Mouse (Mus musculus) liver, embryonic 12.5 days (tissue): Measurements from ENCODE around the gene Polk. TPM values are rescaled to one million over a fixed set of nuclear protein-coding genes. Genes with fewer than 3 reads are reported as not detected.
A peak's percentile ranks its signal among the peaks of the same experiment; 100 is the strongest.

Source experiments
- ATAC-seq: fragments of 200-750 bp; cut with Nextera tagmentation; 2 replicates; pipeline ENCODE4 v1.8.0; 2017; ENCODE audit warnings: moderate number of reproducible peaks, mild to moderate bottlenecking, moderate library complexity
- H3K27ac ChIP-seq: fragments of 300-500 bp; sonication (generic); 2 replicates; pipeline ENCODE4 v1.5.1; 2016; ENCODE audit warnings: mild to moderate bottlenecking
- H3K27me3 ChIP-seq: fragments of 300-500 bp; sonication (generic); replicated peaks from 2 replicates; pipeline ENCODE4 v1.6.1; 2016; ENCODE audit warnings: mild to moderate bottlenecking, moderate library complexity
- H3K36me3 ChIP-seq: fragments of 300-500 bp; sonication (generic); 2 replicates; pipeline ENCODE4 v1.6.1; 2016; ENCODE audit warnings: mild to moderate bottlenecking, moderate library complexity
- H3K4me1 ChIP-seq: fragments of 300-500 bp; sonication (generic); 2 replicates; pipeline ENCODE4 v1.6.1; 2016
- H3K4me2 ChIP-seq: fragments of 300-500 bp; sonication (generic); 2 replicates; pipeline ENCODE4 v1.6.1; 2016; ENCODE audit warnings: mild to moderate bottlenecking, moderate library complexity
- H3K4me3 ChIP-seq: fragments of 300-500 bp; sonication (generic); 2 replicates; pipeline ENCODE4 v1.5.1; 2016; ENCODE audit warnings: mild to moderate bottlenecking, moderate library complexity
- H3K9ac ChIP-seq: fragments of 300-500 bp; sonication (generic); 2 replicates; pipeline ENCODE4 v1.6.1; 2016; ENCODE audit warnings: mild to moderate bottlenecking, moderate library complexity
- H3K9me3 ChIP-seq: fragments of 300-500 bp; sonication (generic); replicated peaks from 2 replicates; pipeline ENCODE4 v1.6.1; 2016; ENCODE audit warnings: mild to moderate bottlenecking, moderate library complexity
- WGBS: fragments of 180-500 bp; shearing (Covaris S2); methylation state at CpG from one replicate; pipeline ENCODE4 v1.1.7; 2016; ENCODE audit not compliant: insufficient replicate concordance; 5-methylcytosine and 5-hydroxymethylcytosine counted together
- polyA plus RNA-seq: library from polyadenylated mRNA; unstranded; fragments of >200 nt; fragmentation: Nextera tagmentation; extraction: Ambion mirVana; gene quantifications from 2 replicates; pipeline ENCODE4 v1.2.1, GENCODE M21; 2016

Gene Polk
- polyA plus RNA-seq, 1 experiment from 2014 or later, result 6.2 TPM

DNA sequence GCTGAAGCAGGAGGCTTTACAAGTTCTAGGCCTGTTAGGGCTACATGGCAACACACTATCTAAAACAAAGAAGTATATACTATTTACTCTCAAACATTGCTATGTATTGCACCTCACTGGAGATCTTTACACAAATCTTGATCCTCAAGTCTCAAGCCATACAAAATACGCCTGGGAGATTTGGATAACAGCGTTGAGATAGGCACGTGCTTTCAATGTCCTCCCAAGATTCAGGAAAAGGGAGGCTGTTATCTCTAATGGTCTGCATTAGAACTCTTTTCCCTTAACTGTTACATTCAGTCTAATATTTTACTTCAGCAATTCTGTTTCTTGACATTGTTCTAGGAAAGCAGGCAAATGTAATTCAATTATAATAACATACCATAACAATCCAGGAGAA is 15.4 kb downstream of the Polk start:
- Histone ChIP-seq H3K4me1 (peaks cover 16% of the 10 kb centered on the region), H3K36me3 (peaks cover 10% of the 10 kb centered on the region), H3K27me3 (no peaks in the 10 kb centered on the region), H3K4me3 (no peak overlapping the region), H3K9ac (no peak overlapping the region), H3K9me3 (no peaks in the 10 kb centered on the region), H3K27ac (no peak overlapping the region), H3K4me2 (no peak overlapping the region)
- 33% methylated on average over 3 of the region's 3 CpGs for WGBS
- ATAC-seq, result no peak

GRCm38 (mm10) chr13:96521294-96521693 is 21.1 kb downstream of the Polk start:
- no peak for ATAC-seq
- Histone ChIP-seq H3K9ac (no peak overlapping the region), H3K4me2 (no peak overlapping the region), H3K27ac (no peak overlapping the region), H3K36me3 (peaks cover 6% of the 10 kb centered on the region), H3K9me3 (no peaks in the 10 kb centered on the region), H3K4me3 (no peak overlapping the region), H3K4me1 (no peaks in the 10 kb centered on the region), H3K27me3 (no peaks in the 10 kb centered on the region)
- 66% methylated on average over 3 of the region's 3 CpGs for WGBS

DNA sequence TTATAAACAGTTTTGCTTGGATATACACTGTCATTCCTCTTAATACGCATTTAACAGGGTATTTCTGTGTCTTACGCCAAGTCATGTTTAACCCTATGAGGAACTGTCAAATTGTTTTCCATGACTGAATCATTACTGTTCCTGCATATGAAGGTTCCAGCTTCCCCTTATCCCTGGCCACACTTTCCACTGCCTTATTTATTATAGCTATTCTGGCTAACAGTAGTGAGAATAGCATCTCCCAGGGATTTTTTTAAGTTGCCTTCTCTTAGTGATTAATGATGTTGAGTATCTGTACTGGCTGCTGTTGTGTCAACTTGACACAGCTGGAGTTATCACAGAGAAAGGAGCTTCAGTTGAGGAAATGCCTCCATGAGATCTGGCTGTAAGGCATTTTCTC is 25.0 kb downstream of the Polk start:
- no peaks in the 10 kb centered on the region for H3K27me3 ChIP-seq
- WGBS, result 90% methylated on average over 2 of the region's 2 CpGs
- H3K4me1 ChIP-seq, result no peaks in the 10 kb centered on the region
- no peak overlapping the region for H3K27ac ChIP-seq
- no peaks in the 10 kb centered on the region for H3K9me3 ChIP-seq
- no peak overlapping the region for H3K4me3 ChIP-seq
- H3K36me3 ChIP-seq, result peaks cover 14% of the 10 kb centered on the region
- no peak for ATAC-seq
- no peak overlapping the region for H3K4me2 ChIP-seq
- H3K9ac ChIP-seq, result no peak overlapping the region

GRCm38 (mm10) chr13:96516249-96516648 is 26.1 kb downstream of the Polk start:
- Histone ChIP-seq H3K9me3 (no peaks in the 10 kb centered on the region), H3K36me3 (peaks cover 14% of the 10 kb centered on the region), H3K4me1 (peaks cover 10% of the 10 kb centered on the region), H3K27ac (no peak overlapping the region), H3K4me3 (no peak overlapping the region), H3K9ac (no peak overlapping the region), H3K4me2 (no peak overlapping the region), H3K27me3 (no peaks in the 10 kb centered on the region)
- WGBS, result 90% methylated on average over 9 of the region's 9 CpGs
- ATAC-seq, result no peak

GRCm38 (mm10) chr13:96514154-96514942 is 28.0 kb downstream of the Polk start:
- no peak overlapping the region for H3K9ac ChIP-seq
- 0 out of 2 replicates have a peak, but pooled peaks have one; percentile 21 for ATAC-seq
- WGBS, result 78% methylated on average over 5 of the region's 5 CpGs
- peaks cover 14% of the 10 kb centered on the region for H3K36me3 ChIP-seq
- no peak overlapping the region for H3K4me2 ChIP-seq
- no peaks in the 10 kb centered on the region for H3K9me3 ChIP-seq
- H3K4me1 ChIP-seq, result peaks cover 23% of the 10 kb centered on the region
- no peak overlapping the region for H3K27ac ChIP-seq
- H3K4me3 ChIP-seq, result no peak overlapping the region
- H3K27me3 ChIP-seq, result no peaks in the 10 kb centered on the region

GRCm38 (mm10) chr13:96511893-96512292 is 30.5 kb downstream of the Polk start:
- H3K27me3 ChIP-seq, result no peaks in the 10 kb centered on the region
- H3K4me3 ChIP-seq, result no peak overlapping the region
- no peak overlapping the region for H3K9ac ChIP-seq
- H3K36me3 ChIP-seq, result peaks cover 10% of the 10 kb centered on the region
- H3K27ac ChIP-seq, result no peak overlapping the region
- H3K9me3 ChIP-seq, result no peaks in the 10 kb centered on the region
- no peak for ATAC-seq
- peaks cover 23% of the 10 kb centered on the region for H3K4me1 ChIP-seq
- WGBS, result 47% methylated on average over 5 of the region's 5 CpGs
- H3K4me2 ChIP-seq, result no peak overlapping the region

DNA sequence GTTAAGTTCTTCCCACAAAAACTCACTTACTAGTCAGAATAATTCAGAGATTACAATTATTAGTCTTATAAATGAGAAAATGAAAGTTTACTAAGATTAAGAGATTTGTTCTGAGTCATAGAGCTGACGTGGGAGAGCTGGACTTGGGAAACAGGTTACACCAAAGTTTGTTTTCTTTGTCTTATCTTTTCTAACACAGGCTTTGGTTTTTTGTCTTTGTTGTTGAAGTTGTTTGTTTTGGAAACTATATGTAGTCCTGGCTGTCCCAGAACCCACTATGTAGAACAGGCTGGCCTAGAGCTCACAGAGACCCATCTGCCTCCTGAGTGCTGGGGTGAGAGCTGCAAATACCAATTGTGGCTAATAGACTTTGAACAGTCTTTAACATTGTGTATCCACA is 31.1 kb downstream of the Polk start:
- peaks cover 23% of the 10 kb centered on the region for H3K4me1 ChIP-seq

GRCm38 (mm10) chr13:96510635-96511034 is 31.7 kb downstream of the Polk start:
- H3K4me1 ChIP-seq, result peaks cover 23% of the 10 kb centered on the region
- WGBS, result 31% methylated on average over 13 of the region's 13 CpGs
- H3K4me2 ChIP-seq, result peak overlapping the region; percentile 28
- ATAC-seq, result peak; percentile 35; the same call in 1 of the 2 replicates
- H3K9me3 ChIP-seq, result no peaks in the 10 kb centered on the region
- H3K4me3 ChIP-seq, result no peak overlapping the region
- no peak overlapping the region for H3K9ac ChIP-seq
- peak overlapping the region; percentile 16; the same call in 1 of the 2 replicates for H3K27ac ChIP-seq
- no peaks in the 10 kb centered on the region for H3K27me3 ChIP-seq
- H3K36me3 ChIP-seq, result peaks cover 9% of the 10 kb centered on the region; the same call in 1 of the 2 replicates

More for the DNA sequence above, 31.1 kb downstream of the Polk start:
- no peak overlapping the region for H3K4me3 ChIP-seq
- 50% methylated on average over 1 of the region's 1 CpGs for WGBS
- H3K9ac ChIP-seq, result no peak overlapping the region
- no peak overlapping the region for H3K27ac ChIP-seq
- peaks cover 13% of the 10 kb centered on the region for H3K36me3 ChIP-seq
- H3K9me3 ChIP-seq, result no peaks in the 10 kb centered on the region
- ATAC-seq, result no peak
- 0 out of 2 replicates have a peak overlapping the region, but pooled peaks have one; percentile 28 for H3K4me2 ChIP-seq
- H3K27me3 ChIP-seq, result no peaks in the 10 kb centered on the region

- 86% methylated on average over 4 of the region's 4 CpGs for WGBS
- Histone ChIP-seq H3K27ac (no peak overlapping the region), H3K27me3 (no peaks in the 10 kb centered on the region), H3K4me1 (peaks cover 23% of the 10 kb centered on the region), H3K4me2 (no peak overlapping the region), H3K4me3 (no peak overlapping the region), H3K36me3 (peaks cover 9% of the 10 kb centered on the region; the same call in 1 of the 2 replicates), H3K9me3 (no peaks in the 10 kb centered on the region), H3K9ac (no peak overlapping the region)
- ATAC-seq, result no peak
Measured at GRCm38 (mm10) chr13:96507541-96507940, 34.8 kb downstream of the Polk start.

- Histone ChIP-seq H3K36me3 (peaks cover 9% of the 10 kb centered on the region; the same call in 1 of the 2 replicates), H3K9me3 (no peaks in the 10 kb centered on the region), H3K4me1 (peaks cover 14% of the 10 kb centered on the region), H3K4me2 (no peak overlapping the region), H3K4me3 (no peak overlapping the region), H3K9ac (no peak overlapping the region), H3K27ac (no peak overlapping the region), H3K27me3 (no peaks in the 10 kb centered on the region)
- no peak for ATAC-seq
- 43% methylated on average over 6 of the region's 6 CpGs for WGBS
Measured at GRCm38 (mm10) chr13:96506313-96506712, 36.1 kb downstream of the Polk start.

GRCm38 (mm10) chr13:96505661-96506060 is 36.7 kb downstream of the Polk start:
- peaks cover 12% of the 10 kb centered on the region for H3K36me3 ChIP-seq
- peaks cover 9% of the 10 kb centered on the region for H3K4me1 ChIP-seq
- H3K9me3 ChIP-seq, result no peaks in the 10 kb centered on the region
- H3K4me3 ChIP-seq, result no peak overlapping the region
- no peaks in the 10 kb centered on the region for H3K27me3 ChIP-seq
- no peak for ATAC-seq
- 73% methylated on average over 4 of the region's 4 CpGs for WGBS
- no peak overlapping the region for H3K27ac ChIP-seq
- no peak overlapping the region for H3K4me2 ChIP-seq
- no peak overlapping the region for H3K9ac ChIP-seq

- WGBS, result 76% methylated on average over 2 of the region's 2 CpGs
- no peaks in the 10 kb centered on the region for H3K4me1 ChIP-seq
- H3K36me3 ChIP-seq, result peaks cover 25% of the 10 kb centered on the region
- H3K27ac ChIP-seq, result no peak overlapping the region
- no peak overlapping the region for H3K4me3 ChIP-seq
- no peak overlapping the region for H3K4me2 ChIP-seq
- ATAC-seq, result no peak
- no peaks in the 10 kb centered on the region for H3K27me3 ChIP-seq
- H3K9ac ChIP-seq, result no peak overlapping the region
- no peaks in the 10 kb centered on the region for H3K9me3 ChIP-seq
Measured at GRCm38 (mm10) chr13:96499891-96500290, 42.5 kb downstream of the Polk start.
